Mouse (Mus musculus): ENCODE data around the gene Grb14.

The Grb14 gene

GRCm38 (mm10) chr2:64878275-64878674 is 146.5 kb downstream of the Grb14 start:
- no peak for DNase-seq (ENCODE audit: low read depth, low spot score)
